Mouse (Mus musculus) embryonic stem cell, embryonic (primary cell): ENCODE data around the gene 1700092M07Rik.

Source experiments
- CTCF ChIA-PET, 4 experiments: fragments of 300-600 bp in 2 of 4; fragments of 350-600 bp in 2 of 4; sonication (Branson Sonifier 250); formaldehyde crosslinking; loops; one replicate each; lab custom pipeline; 2022; ENCODE audit warnings: inconsistent platforms in 2 of 4; lab: Charles Lee
- POLR2A ChIA-PET, 4 experiments: fragments of 300-600 bp in 2 of 4; fragments of 350-600 bp in 2 of 4; sonication (Branson Sonifier 250); formaldehyde crosslinking; loops; one replicate each; lab custom pipeline; 2022; ENCODE audit warnings: antibody characterized with exemption in 4 of 4, inconsistent platforms in 1 of 4; lab: Charles Lee

1700092M07Rik gene

GRCm38 (mm10) chr19:8786008-8786781 lies 45.7 kb downstream of the 1700092M07Rik start, which contains the start of gene Taf6l:
Taf6l (minus strand) TSS chr19:8786417.
- POLR2A ChIA-PET = interaction anchor here (0.6 to 27.6 kb wide), 129 partner anchors 6 to 1519 kb away, joined by 3 to 801 read pairs (median 5); partner anchors contain the start of genes Hnrnpul2 (in 4 of the 4), Tmem179b (in 4 of the 4), Zbtb3 (in 4 of the 4) and 1700092M07Rik (in 3 of the 4)
- CTCF ChIA-PET = interaction anchor here in 3 of 4 experiments (0.5 to 1.7 kb wide), 12 partner anchors 10 to 1368 kb away, joined by 3 to 11 read pairs (median 4); partner anchors contain the start of genes Ttc9c (in 1 of the 3) and Zbtb3 (in 1 of the 3)

- CTCF ChIA-PET = interaction anchor here in 2 of 4 experiments (0.6 to 1.2 kb wide), 2 partner anchors 15 to 70 kb away, joined by 3 read pairs; partner anchors contain the start of gene Tmem179b (in 1 of the 2)
- POLR2A ChIA-PET = interaction anchor here (0.6 to 27.6 kb wide), 44 partner anchors 4 to 229 kb away, joined by 3 to 801 read pairs (median 5); partner anchors contain the start of genes Tmem179b (in 3 of the 4), Zbtb3 (in 3 of the 4), Gng3 (in 2 of the 4) and Hnrnpul2 (in 2 of the 4)
Observed at GRCm38 (mm10) chr19:8788521-8788920, 48.0 kb downstream of the 1700092M07Rik start.

DNA sequence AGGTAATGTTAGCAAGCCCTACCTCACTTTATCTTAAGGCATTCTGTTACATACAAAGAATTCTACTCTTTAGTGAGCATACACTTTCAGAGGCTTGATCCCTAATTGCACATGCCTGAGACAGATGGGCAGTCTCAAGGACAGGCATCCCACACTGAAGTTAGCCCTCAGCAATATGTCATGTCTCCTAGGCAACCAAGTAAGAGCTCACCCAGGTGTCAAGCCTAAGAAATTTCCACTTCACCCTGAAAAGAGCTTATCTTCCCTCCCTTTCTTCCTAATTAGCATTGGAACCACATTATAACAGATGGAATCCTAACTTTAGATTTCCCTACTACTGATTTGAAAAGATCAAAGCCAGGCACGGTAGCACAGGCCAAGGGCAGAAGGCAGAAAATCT lies 48.7 kb downstream of the 1700092M07Rik start:
- POLR2A ChIA-PET = interaction anchor here (0.6 to 27.6 kb wide), 32 partner anchors 3 to 1718 kb away, joined by 3 to 801 read pairs (median 6); partner anchors contain the start of genes Tmem179b (in 3 of the 4), Gng3 (in 2 of the 4), Hnrnpul2 (in 2 of the 4) and Nxf1 (in 2 of the 4)
- CTCF ChIA-PET = interaction anchor here in 1 of 4 experiments (1.2 kb wide), 1 partner anchor 71 kb away, joined by 3 read pairs; no protein-coding TSS in a partner anchor

DNA sequence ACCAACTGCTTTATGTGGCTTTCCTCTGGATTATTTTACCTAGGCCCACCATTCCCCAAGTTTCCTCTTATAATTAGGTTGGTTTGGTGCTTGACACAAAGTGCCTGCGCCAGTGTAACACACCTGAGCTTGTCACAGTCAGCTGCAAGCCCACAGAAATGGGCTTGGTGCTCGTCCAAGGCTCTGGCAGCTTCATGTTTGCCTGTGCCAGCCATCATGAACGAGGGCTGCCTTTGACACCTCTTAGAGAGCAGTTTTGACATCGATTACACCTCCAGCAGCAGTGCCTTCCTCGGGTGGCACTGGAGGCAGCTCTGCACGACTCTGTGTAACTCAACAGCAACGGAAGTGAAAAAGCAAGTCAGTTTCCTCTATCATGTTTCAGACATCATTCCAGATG lies 49.7 kb downstream of the 1700092M07Rik start:
- ChIA-PET POLR2A (interaction anchor here in 3 of 4 experiments (0.7 to 27.6 kb wide), 16 partner anchors 2 to 68 kb away, joined by 3 to 801 read pairs (median 6); partner anchors contain the start of genes Nxf1 (in 2 of the 3), Slc3a2 (in 2 of the 3), Tmem179b (in 2 of the 3) and Tmem223 (in 2 of the 3)), CTCF (interaction anchor here in 1 of 4 experiments (1.5 kb wide), 1 partner anchor 12 kb away, joined by 3 read pairs; the partner anchor contains the start of gene Zbtb3)
